Mouse (Mus musculus) ES-Bruce4 (cell line): ENCODE measurements around the gene Grifin. TPM values are rescaled to one million over a fixed set of nuclear protein-coding genes. Genes with fewer than 3 reads are reported as not detected.

ENCODE experiments used
- H3K27ac ChIP-seq: 2 replicates; pipeline ENCODE4 v1.5.1; 2012; ENCODE audit warnings: low read length, inconsistent platforms; ENCODE audit not compliant: insufficient read depth
- H3K27me3 ChIP-seq: 2 replicates; pipeline ENCODE4 v1.6.1; 2012; ENCODE audit warnings: mild to moderate bottlenecking, low read length, inconsistent platforms; ENCODE audit not compliant: control insufficient read depth, poor library complexity, insufficient read depth, severe bottlenecking
- H3K36me3 ChIP-seq: 2 replicates; pipeline ENCODE4 v1.6.1; 2012; ENCODE audit warnings: inconsistent platforms, mild to moderate bottlenecking, low read length, moderate library complexity; ENCODE audit not compliant: control insufficient read depth, poor library complexity, insufficient read depth, severe bottlenecking
- H3K4me1 ChIP-seq: one replicate; pipeline ENCODE4 v1.8.1; 2011; ENCODE audit warnings: low read length; ENCODE audit not compliant: control insufficient read depth, insufficient read depth
- H3K4me3 ChIP-seq: 2 replicates; pipeline ENCODE4 v1.5.1; 2011; ENCODE audit warnings: low read depth, mild to moderate bottlenecking, low read length
- H3K9ac ChIP-seq: 2 replicates; pipeline ENCODE4 v1.6.1; 2012; ENCODE audit warnings: low read depth, mild to moderate bottlenecking, inconsistent platforms; ENCODE audit not compliant: poor library complexity, severe bottlenecking
- H3K9me3 ChIP-seq: replicated peaks from 2 replicates; pipeline ENCODE4 v1.6.1; 2012; ENCODE audit warnings: mild to moderate bottlenecking, low read length, inconsistent platforms; ENCODE audit not compliant: control insufficient read depth, poor library complexity, insufficient read depth, severe bottlenecking
- CTCF ChIP-seq: IDR thresholded peaks from one replicate; pipeline ENCODE4 v1.8.1; 2011; ENCODE audit warnings: low read depth, low read length
- EP300 ChIP-seq: IDR thresholded peaks from 2 replicates; pipeline ENCODE4 v1.6.1; 2011; ENCODE audit warnings: low read depth, low read length; ENCODE audit not compliant: insufficient read depth
- POLR2A ChIP-seq: IDR thresholded peaks from one replicate; pipeline ENCODE4 v1.8.1; 2011; ENCODE audit warnings: low read length; ENCODE audit not compliant: insufficient read depth
- polyA plus RNA-seq: library from polyadenylated mRNA; stranded (reverse); fragments of >200 nt; gene quantifications from 2 replicates; pipeline ENCODE4 v1.2.4, GENCODE M21; 2011; ENCODE audit warnings: low read depth; ENCODE audit not compliant: missing spikeins, insufficient read depth, insufficient read length

Gene Grifin
- polyA plus RNA-seq, 1 experiment = not detected

DNA sequence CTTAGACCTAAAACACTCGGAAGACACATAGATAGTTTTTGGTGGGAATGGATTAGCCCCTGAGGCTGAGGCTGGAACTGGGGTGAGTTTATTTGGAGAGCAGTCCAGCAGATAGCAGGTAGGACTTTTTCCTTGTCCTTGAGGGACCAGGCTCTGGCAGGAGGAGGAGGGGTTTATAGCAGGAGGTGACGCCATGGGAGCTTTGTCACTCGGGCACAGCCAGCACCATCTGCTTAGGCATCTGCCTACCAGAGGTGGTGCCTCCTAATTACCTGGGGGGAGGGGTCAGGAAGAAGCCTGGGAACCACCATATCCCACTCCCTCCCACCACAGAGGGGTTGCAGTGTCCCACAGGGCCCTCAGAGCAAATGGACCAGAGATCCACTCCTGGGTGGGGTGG, 40.4 kb upstream of the Grifin start:
- no peaks in the 10 kb centered on the region for H3K9me3 ChIP-seq
- peaks cover 2% of the 10 kb centered on the region; the same call in 1 of the 2 replicates for H3K27me3 ChIP-seq
- no peak overlapping the region for H3K9ac ChIP-seq
- H3K4me1 ChIP-seq = no peaks in the 10 kb centered on the region
- H3K36me3 ChIP-seq = no peaks in the 10 kb centered on the region
- H3K27ac ChIP-seq = no peak overlapping the region
- no peak for TF ChIP-seq POLR2A
- no peak overlapping the region for H3K4me3 ChIP-seq

DNA sequence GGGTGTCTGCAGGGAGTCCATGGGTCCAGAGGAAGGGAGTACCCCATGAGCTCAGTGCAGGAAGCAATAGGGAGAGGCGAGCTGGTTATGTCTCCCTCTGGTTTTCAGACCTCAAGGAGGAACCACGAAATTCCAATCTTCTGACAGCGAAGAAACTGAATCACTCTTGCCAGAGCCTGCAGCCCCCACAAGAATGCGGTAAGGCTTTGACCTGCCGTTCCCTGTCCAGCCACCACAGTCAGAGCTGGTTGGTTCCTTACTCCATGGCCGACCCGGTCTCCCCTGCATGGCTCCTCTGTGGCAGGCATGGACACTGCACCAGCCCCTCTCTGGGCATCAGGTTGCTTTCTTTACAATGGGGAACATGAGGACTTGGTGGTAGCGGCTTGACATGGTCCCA, 39.5 kb upstream of the Grifin start:
- Histone ChIP-seq H3K27me3 (peaks cover 2% of the 10 kb centered on the region; the same call in 1 of the 2 replicates), H3K4me3 (no peak overlapping the region), H3K9me3 (no peaks in the 10 kb centered on the region), H3K36me3 (no peaks in the 10 kb centered on the region), H3K9ac (no peak overlapping the region), H3K4me1 (no peaks in the 10 kb centered on the region), H3K27ac (no peak overlapping the region)
- TF ChIP-seq EP300 = no peak
- TF ChIP-seq CTCF = no peak
- TF ChIP-seq POLR2A = no peak

DNA sequence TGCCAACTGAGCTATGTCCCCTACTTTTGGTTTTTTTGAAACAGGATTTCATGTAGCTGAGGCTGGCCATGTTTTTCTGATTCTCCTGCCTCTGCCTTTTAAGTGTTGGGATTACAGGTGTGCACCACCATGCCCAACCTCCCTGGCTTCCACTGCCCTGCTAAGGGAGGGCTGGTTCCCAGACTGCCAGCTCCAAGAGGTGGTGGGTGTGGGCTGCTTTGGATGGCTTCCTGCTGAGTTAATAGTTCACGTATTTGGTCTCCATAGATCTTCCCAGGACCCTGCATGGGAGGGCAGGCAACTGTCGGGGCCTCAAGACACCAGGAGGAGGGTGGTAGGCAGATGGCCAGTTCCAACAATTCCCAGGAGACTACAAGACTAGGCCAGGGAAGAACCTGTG, 37.7 kb upstream of the Grifin start:
- peaks cover 2% of the 10 kb centered on the region; the same call in 1 of the 2 replicates for H3K27me3 ChIP-seq
- H3K27ac ChIP-seq = no peak overlapping the region
- no peak overlapping the region for H3K9ac ChIP-seq
- no peaks in the 10 kb centered on the region for H3K9me3 ChIP-seq
- no peaks in the 10 kb centered on the region for H3K4me1 ChIP-seq
- H3K36me3 ChIP-seq = no peaks in the 10 kb centered on the region
- TF ChIP-seq CTCF = no peak
- H3K4me3 ChIP-seq = no peak overlapping the region

DNA sequence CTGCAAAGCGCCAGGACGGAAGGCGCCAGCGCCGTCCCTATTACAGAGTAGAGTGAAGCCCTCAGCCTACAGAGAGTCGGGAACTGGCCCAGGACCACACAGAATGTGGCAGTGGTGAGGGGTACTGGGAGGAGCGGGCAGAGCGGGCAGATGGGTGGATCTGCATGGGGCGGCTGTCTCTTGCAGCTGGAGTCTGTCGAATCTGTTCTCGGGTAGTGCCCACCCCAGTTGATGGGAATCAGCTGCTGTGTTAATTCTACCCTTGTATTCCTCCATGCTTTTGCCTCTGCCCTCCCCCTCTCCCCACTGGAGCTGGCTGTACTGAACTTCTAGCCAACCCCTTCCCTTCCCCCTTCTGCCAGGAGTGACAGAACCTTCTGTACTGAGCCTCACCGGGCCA, 36.8 kb upstream of the Grifin start:
- Histone ChIP-seq H3K36me3 (no peaks in the 10 kb centered on the region), H3K27ac (no peak overlapping the region), H3K9ac (no peak overlapping the region), H3K4me1 (no peaks in the 10 kb centered on the region), H3K27me3 (no peaks in the 10 kb centered on the region; the same call in 1 of the 2 replicates), H3K4me3 (no peak overlapping the region), H3K9me3 (no peaks in the 10 kb centered on the region)
- TF ChIP-seq CTCF (no peak), EP300 (no peak), POLR2A (no peak)

DNA sequence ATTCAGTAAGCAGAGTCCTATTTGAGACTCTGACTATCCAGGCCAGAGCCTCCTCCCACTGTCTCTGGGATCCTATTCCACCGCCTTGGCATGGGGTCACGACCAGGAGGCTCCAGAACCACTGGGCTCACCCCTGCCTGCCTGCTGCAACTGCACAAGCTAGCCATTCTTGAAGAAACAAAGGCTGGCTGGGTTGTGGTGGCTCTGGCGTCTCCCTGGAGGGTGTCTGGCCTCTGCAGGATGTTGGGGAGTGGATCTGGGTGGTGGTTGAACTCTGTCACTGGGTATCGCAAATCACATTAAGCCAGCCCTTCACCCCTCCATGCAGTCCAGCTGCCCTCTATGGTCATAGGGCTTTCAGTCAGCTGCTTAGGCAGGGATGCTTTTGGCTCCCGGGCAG, 35.1 kb upstream of the Grifin start:
- no peak overlapping the region for H3K9ac ChIP-seq
- H3K36me3 ChIP-seq = no peaks in the 10 kb centered on the region
- H3K4me3 ChIP-seq = no peak overlapping the region
- no peak overlapping the region for H3K27ac ChIP-seq
- no peaks in the 10 kb centered on the region for H3K9me3 ChIP-seq
- H3K27me3 ChIP-seq = no peaks in the 10 kb centered on the region
- TF ChIP-seq EP300 = no peak
- no peak for TF ChIP-seq POLR2A
- no peak for TF ChIP-seq CTCF
- H3K4me1 ChIP-seq = no peaks in the 10 kb centered on the region

DNA sequence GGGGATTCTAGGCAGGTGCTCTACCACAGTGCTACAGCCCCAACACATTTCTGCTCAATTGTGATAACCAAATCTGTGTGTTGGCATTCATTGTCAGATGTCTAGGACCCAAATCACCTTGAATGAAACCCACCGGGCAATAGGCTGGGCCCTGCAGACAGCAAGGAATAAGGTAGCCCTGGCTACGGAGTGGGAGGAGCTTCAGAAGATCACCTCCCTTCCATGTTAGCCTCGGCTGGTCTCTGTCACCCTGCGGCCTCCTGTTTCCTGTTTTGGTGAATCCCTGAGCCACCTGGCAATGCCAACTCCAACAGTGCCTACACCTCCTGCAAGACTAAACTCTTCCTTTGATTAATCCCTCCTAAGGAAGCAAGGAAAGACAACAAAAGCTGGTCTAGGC, 32.9 kb upstream of the Grifin start:
- H3K36me3 ChIP-seq = no peaks in the 10 kb centered on the region
- H3K9me3 ChIP-seq = no peaks in the 10 kb centered on the region
- H3K27me3 ChIP-seq = no peaks in the 10 kb centered on the region
- H3K4me3 ChIP-seq = no peak overlapping the region
- TF ChIP-seq POLR2A = no peak
- TF ChIP-seq CTCF = no peak
- no peak for TF ChIP-seq EP300
- no peak overlapping the region for H3K27ac ChIP-seq
- no peak overlapping the region for H3K9ac ChIP-seq
- H3K4me1 ChIP-seq = no peaks in the 10 kb centered on the region
